In the genomic region with DNA sequence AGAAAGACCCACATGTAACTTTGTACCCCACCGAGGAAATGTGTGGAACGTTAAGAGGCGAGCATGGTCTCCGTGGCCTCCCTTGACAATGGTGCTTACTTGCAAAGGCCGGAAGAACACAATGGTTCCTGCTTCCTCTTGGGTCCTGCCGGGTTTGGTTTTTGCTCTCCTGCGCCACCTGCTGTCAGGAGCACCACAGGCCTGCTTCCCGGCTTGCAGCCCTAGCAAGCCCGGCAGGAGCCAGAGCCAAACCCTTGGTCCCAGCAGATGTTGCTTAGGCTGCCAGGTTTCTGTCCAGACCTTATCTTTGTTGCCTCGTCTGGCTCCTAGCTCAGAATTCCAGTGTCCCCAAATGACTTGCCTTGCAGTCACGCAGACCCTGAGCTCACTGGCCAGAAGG, we compare ENCODE assay signal across 8 mouse cellular contexts.
A peak's percentile ranks its signal among the peaks of the same experiment; 100 is the strongest.
DNase-seq lines count a peak whose midpoint lies in the region; ATAC-seq and TF ChIP-seq lines count a peak whose summit lies in the region.

No protein-coding gene starts in this region.

- peak; percentile 98 for TF ChIP-seq CTCF in layer of hippocampus, adult 2 months (conservative IDR thresholded peaks at IDR 0.05)

- no peak overlapping the region for H3K4me3 ChIP-seq in ES-E14 (ENCODE audit: insufficient read depth in 1 of 2, low read depth in 1 of 2, low read length in 2 of 2, poor library complexity in 1 of 2, severe bottlenecking in 1 of 2)
- no peak overlapping the region for H3K4me3 ChIP-seq in forebrain, embryonic 16.5 days (replicated peaks; ENCODE audit: low read length)
- H3K4me3 ChIP-seq in layer of hippocampus, adult 2 months: no peak overlapping the region
- H3K4me3 ChIP-seq in lung, embryonic 16.5 days (ENCODE audit: low read length): no peak overlapping the region

- DNase-seq in ES-E14 (ENCODE audit: low read depth, low spot score): peak; percentile 76
- DNase-seq in cerebellum, adult 11 months: peak; percentile 69
- peak; percentile 90 for DNase-seq in heart, postnatal 25 days (ENCODE audit: low spot score)
- DNase-seq in layer of hippocampus, adult 2 months (ENCODE audit: low spot score in 2 of 2): peak; percentile 85 to 92
- peak; percentile 90 for DNase-seq in ovary, postnatal 36 days (ENCODE audit: low spot score)
- DNase-seq in thymus, postnatal 14 days: peak; percentile 79

- intact Hi-C loops in heart, postnatal 25 days (cut with DNase I): loop anchor here (1.0 to 5.0 kb wide), 2 partner anchors 134 to 233 kb away; no protein-coding TSS in a partner anchor

- H3K27me3 ChIP-seq in forebrain, embryonic 16.5 days (replicated peaks; ENCODE audit: control insufficient read depth, insufficient read depth, low read length): no peaks in the 10 kb centered on the region
- no peaks in the 10 kb centered on the region for H3K27me3 ChIP-seq in lung, embryonic 16.5 days (ENCODE audit: control insufficient read depth, insufficient read depth, low read depth, low read length)

- WGBS in forebrain, embryonic 16.5 days: 7% methylated on average over 11 of the region's 11 CpGs
- WGBS in lung, embryonic 16.5 days: 10% methylated on average over 11 of the region's 11 CpGs

- ATAC-seq in forebrain, embryonic 16.5 days: peak; percentile 68
- ATAC-seq in lung, embryonic 16.5 days (ENCODE audit: low read depth): peak; percentile 97

- H3K4me1 ChIP-seq in ES-E14 (ENCODE audit: control insufficient read depth in 2 of 2, insufficient read depth in 2 of 2, low read length in 2 of 2, poor library complexity in 1 of 2): no peaks in the 10 kb centered on the region
- H3K4me1 ChIP-seq in forebrain, embryonic 16.5 days (replicated peaks; ENCODE audit: control insufficient read depth, insufficient read depth, low read length): peaks cover 18% of the 10 kb centered on the region
- peaks cover 7% of the 10 kb centered on the region; the same call in 1 of the 2 replicates for H3K4me1 ChIP-seq in lung, embryonic 16.5 days (replicated peaks; ENCODE audit: control insufficient read depth, insufficient read depth, low read length)

- no peak overlapping the region for H3K4me2 ChIP-seq in forebrain, embryonic 16.5 days (ENCODE audit: low read length)
- no peak overlapping the region for H3K4me2 ChIP-seq in lung, embryonic 16.5 days (ENCODE audit: low read depth, low read length)

- no peak overlapping the region for H3K27ac ChIP-seq in ES-E14 (ENCODE audit: insufficient read depth, low read depth, low read length, poor library complexity, severe bottlenecking)
- peak overlapping the region; percentile 52 for H3K27ac ChIP-seq in forebrain, embryonic 16.5 days (ENCODE audit: low read length)
- peak overlapping the region; percentile 80 for H3K27ac ChIP-seq in layer of hippocampus, adult 2 months
- H3K27ac ChIP-seq in lung, embryonic 16.5 days (ENCODE audit: low read length): peak overlapping the region; percentile 71

- no peaks in the 10 kb centered on the region for H3K9me3 ChIP-seq in ES-E14 (ENCODE audit: control insufficient read depth, insufficient read depth, low read depth, low read length)
- H3K9me3 ChIP-seq in forebrain, embryonic 16.5 days (ENCODE audit: control insufficient read depth, low read length): no peaks in the 10 kb centered on the region
- no peaks in the 10 kb centered on the region for H3K9me3 ChIP-seq in lung, embryonic 16.5 days (ENCODE audit: control insufficient read depth, low read length)

- no peaks in the 10 kb centered on the region for H3K36me3 ChIP-seq in ES-E14 (ENCODE audit: control insufficient read depth, insufficient read depth, low read length, poor library complexity, severe bottlenecking)
- H3K36me3 ChIP-seq in forebrain, embryonic 16.5 days (ENCODE audit: control insufficient read depth, insufficient read depth): no peaks in the 10 kb centered on the region
- H3K36me3 ChIP-seq in lung, embryonic 16.5 days (ENCODE audit: control insufficient read depth, insufficient read depth, low read length): no peaks in the 10 kb centered on the region

- no peak overlapping the region for H3K9ac ChIP-seq in ES-E14 (ENCODE audit: insufficient read depth, low read depth, low read length, poor library complexity, severe bottlenecking)
- H3K9ac ChIP-seq in forebrain, embryonic 16.5 days (replicated peaks; ENCODE audit: low read depth, low read length): no peak overlapping the region
- H3K9ac ChIP-seq in lung, embryonic 16.5 days (ENCODE audit: low read length): no peak overlapping the region

- in situ Hi-C loops in ES-E14 (cut with MboI; ENCODE audit: low sequenced_read_pairs in 2 of 2, unreplicated experiment in 2 of 2): no loop called here

TF ChIP-seq in ES-E14, 5 proteins besides CTCF, POLR2A, EP300 and RAD21:
- no peak for TF ChIP-seq CHD2 (IDR thresholded peaks at IDR 0.05; ENCODE audit: low read depth, low read length)
- TF ChIP-seq ZC3H11A (IDR thresholded peaks at IDR 0.05; ENCODE audit: borderline replicate concordance, low read depth, low read length): peak; percentile 74; the same call in 1 of the 2 replicates
- no peak for TF ChIP-seq HCFC1 (IDR thresholded peaks at IDR 0.05; ENCODE audit: borderline replicate concordance, insufficient read depth, low read length)
